Mouse (Mus musculus) layer of hippocampus, postnatal 10 days (tissue): ENCODE data around the gene Car14. TPM values are rescaled to one million over a fixed set of nuclear protein-coding genes. Genes with fewer than 3 reads are reported as not detected.
A peak's percentile ranks its signal among the peaks of the same experiment; 100 is the strongest.
"Not testable (repeated sequence)": the region's sequence is repeated elsewhere in the genome, so short reads cannot be mapped to it uniquely, and the experiment has no call there.

Source experiments
- DNase-seq, 2 experiments: peaks; one replicate each; pipeline ENCODE4 v3.0.0; 2021; ENCODE audit warnings: low spot score in 2 of 2
- total RNA-seq, 2 experiments: library from RNA; stranded (reverse); gene quantifications; 2 replicates each; pipeline ENCODE4 v1.2.3; 2021

Gene Car14
- total RNA-seq, 2 experiments from 2014 or later: 2.5 to 4.4 TPM

DNA sequence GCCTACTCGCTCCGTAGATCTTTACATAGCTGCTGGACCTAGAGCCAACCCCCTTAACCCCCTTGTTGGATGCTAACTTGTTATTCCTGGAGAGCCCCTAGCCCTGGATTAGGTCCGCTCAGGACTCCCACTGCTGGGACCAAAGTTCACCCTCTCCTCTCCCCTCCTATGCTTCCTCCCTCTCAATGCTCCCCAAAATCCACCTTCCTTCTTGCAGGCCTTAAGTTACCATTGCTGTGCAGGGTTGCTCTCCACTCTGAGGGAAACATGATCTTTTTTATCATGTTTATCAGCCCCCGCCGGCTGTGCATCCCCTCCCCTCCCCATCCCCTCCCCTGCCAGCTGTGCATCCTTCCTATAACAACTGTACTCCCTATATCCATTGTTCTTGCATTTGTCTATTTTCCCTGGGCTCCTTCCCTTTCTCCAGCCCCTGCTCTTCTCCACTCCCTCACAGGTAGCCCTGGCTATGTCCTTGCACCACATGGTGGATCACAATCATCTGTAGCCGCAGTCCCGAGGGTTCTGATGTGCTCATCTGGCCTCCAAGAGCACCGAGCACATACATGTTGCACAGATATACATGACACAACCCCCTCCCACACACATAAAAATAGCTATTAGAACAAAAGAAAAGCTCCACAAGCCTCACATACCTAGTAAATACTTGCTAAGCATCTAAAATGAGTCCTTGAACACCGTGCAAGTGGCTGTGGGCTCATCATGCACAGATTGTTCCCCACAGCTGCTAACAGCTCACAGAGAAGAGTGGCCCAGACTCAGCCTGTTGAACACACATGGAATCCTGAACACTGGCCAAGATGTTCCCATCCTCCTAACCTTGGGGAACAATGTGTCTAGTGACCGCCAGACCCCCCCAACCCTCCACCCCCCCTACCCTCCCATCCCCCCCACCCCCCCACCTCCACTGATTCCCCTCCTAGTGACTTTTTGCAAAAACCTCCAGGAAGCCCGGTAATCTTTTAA, 12.1 kb downstream of the Car14 start:
- DNase-seq: peak in 1 of 2 experiments; percentile 11

DNA sequence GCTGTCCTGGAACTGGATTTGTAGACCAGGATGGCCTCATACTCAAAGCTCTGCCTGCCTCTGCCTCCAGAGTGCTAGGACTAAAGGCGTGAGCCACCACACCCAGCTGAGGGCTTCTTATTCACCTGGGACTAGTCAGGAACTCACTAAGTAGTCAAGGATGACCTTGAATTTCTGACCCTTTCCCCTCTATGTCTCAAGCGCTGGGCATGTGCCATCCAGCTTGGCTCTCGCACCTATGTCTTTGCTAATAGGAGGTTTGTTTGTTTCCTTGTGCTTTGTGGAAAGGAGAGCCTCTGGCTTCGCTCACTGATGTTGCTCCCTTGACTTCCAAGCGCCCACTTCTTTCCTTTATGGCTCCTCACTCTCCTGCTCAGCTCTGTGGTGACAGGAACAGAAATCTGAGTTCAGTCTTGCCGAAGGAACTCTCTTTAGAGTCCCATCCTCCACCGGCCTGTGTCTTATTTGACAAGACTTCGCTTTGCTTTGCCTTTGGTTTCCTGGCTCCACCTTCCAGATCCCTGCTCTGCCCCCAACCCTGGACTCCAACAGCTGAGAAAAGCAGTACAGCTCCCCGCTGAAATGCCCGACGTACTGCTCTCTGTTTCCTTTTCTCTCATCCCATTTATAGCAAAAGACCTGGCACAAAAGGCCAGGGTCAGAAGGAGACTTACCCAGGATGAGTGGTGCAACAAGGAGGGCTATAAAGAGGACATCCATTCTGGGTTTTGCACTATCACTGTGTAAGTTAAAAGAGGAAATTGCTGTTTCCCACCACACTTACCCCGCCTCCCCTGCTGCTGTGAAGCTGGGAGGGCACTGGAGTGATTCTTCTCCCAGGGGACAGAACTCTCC, 13.1 kb downstream of the Car14 start, which contains the start of gene BC028528:
Gene BC028528, minus strand, starts transcription at position 795 of the 855 bp plus-strand sequence.
- peak in 1 of 2 experiments; percentile 12 for DNase-seq

DNA sequence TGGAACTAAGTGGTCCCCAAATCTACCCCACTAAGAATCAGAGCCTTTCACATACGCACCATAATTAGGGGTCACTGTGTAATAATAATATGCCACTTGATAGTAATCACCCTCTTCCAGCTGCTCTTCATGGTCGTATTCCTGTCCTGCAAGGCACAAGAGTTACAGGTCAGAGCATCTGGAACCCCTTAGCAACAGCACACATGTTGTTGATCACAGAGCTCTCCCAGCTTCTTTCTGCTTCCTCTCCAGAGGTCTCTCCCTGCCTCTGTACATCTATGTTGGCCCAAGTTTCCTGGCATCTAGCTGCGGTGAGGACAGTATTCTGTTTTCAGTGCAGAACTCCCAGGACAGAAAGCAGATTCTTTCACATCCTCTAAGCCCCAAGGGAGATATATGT, 14.8 kb downstream of the Car14 start:
- no peak for DNase-seq

DNA sequence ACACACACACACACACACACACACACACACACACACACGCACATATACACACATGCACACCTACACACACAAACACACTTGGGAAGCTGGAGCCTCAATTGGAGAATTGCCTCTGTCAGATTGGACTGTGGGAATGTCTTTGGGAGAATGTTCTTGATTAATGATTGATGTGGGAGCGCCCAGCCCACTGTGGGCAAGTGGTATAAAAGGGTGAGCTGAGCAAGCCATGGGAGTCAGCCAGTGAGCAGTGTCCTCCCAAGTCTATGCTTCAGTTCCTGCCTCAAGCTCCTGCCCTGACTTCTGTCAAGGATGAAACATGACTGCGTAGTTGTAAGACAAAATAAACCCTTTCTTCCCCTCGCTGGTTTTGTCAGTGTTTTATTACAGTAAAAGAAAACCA, 16.9 kb downstream of the Car14 start:
- no peak for DNase-seq

DNA sequence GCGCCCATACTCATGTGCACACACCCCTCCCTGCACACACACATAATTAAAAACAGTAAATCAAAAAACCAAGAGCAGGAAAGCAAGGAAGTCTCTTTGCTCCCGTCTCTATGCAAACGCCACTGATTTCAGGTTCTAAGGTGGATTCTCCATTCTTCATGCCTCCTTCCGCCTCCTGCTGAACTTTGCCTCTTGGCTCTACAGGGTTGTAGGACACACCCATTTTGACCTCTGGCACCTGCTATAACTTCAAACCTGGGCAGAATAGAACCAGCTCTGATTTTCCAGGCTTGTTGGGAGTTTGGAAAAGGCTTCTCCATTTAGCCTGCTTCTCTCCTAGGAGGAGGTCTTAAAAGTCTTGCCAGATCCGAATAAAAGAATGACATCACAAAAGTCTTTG, 20.1 kb downstream of the Car14 start:
- DNase-seq: no peak

DNA sequence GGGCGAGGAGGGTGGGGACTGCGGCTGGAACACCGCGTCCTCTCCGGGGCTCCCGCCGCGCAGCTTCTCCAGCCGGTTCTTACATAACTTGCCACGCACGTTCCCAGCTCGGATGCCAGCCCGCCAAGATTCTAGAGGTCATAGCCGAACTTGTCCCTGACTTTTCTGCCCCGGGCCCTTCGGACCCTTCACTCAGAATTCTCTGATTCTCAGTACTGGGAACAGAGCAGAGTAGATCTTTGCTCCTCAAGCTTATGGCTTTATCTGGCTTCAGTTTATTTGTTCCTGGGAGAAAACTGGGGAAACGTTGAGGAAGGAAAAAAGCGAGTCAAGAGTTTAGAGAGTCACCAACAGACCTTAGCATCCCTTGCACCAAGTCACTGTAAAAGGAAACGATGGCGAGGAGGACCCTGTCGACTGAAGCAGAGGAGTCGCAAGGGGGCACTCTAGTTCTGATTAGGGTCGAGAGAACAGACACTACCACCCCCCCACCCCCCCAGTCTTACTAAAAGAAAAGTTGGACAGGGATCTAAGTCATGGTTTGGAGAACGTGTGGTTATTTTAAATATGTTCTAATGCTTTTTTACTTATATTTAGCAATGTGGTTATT, 21.6 kb downstream of the Car14 start:
- peak; percentile 78 to 82 for DNase-seq

DNA sequence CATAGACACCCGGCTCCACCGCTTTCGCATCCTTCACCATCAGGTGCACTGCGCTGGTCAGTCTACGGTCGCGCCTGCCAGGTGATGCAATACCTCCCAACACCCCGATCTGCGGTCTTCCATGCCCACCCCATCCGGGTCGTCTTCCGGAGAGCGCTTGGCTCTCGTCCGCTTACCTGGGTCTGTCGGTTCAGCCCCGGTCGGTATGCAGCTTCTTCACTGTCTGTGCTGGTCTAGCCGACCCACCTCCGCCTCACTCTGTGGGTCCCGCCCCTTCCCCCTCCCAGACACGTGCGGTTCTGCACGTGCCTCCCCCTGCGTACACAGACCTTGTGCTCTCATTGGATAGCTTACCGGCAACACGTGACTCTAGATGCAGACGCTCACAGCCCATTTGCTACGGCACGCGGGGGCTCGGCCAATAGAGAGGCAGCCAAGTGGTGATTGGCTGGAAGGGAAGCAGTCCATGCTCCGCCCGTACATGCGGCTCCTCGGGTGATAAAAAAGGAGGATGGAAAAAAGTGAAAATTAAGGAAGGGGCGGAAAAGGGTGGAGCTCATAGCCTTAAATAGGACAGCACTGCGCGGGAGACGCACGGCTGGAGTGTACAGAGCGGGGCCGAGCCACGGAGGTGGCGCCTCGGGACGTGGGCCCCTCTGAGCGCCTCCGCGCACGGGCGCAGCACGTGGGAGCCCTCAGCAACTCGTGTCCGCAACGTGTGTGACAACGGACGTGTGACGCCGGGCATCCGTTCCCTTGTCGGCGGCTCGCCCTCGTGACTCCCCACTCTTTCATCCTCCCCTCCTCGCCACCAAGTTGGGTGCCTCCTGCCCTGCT, 22.3 kb downstream of the Car14 start, which contains the start of gene Ciart:
Gene Ciart, minus strand, starts transcription at position 273 of the 837 bp plus-strand sequence.
- peak; percentile 93 for DNase-seq

DNA sequence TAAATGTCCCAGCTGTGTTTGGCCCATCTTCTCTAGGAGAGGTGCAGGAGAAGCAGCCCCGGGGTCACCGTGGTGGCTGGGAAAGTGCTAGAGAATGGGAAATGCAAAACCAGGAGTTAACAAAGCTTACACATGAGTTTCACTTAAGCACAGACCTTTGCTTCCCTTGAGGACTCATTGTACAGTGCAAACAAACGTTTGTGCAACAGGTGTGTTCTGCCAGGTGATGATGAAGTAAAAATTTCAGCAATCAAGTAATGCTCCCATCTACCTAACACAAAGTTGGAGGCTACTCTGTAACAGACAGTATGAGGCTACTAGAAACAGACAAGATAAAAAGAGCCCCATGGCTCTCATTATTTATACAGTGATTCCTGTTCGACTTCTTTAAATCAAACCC, 25.4 kb downstream of the Car14 start:
- no peak for DNase-seq

DNA sequence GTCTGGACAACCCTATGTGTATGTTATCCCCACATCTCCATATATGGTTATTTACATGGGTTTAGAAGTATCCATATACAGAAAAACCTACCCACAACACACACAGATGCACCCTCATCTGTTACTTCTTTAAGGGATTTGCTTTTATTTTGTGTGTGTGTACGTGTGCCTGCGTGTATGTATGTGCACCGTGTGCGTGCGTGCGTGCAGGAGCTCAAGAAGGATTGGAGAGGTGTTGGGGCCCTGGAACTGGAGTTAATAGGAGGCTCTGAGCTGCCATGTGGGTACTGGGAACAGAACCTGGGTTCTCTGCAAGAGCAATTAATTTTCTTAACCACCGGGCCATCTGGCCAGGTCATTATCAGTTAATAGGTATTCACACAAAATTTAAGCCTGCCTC, 32.4 kb downstream of the Car14 start:
- DNase-seq: no peak

DNA sequence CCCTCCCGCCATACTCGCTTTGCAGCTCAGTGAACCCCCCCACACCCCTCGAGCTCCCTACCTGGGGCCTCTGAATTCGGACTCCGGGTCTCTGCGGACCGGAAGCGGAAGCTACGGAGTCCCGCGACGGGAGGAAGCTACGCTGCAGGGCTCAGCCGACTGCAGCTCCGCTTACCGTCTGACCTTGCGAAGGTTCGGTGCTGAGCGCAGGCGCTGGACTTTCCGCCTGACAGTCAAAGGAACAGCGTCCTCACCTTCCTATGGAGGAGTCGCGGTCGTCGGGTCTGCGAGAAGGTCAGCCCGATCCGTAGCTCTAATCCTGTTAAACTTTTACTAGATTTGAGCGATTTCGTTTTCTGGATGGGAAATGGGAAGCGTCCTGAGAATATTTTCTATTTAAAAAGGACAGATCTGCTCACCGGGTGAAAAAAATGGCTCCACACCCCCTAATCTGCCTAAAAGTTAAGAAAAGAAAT, 33.1 kb downstream of the Car14 start, which contains the start of gene Mrps21:
Gene Mrps21, minus strand, starts transcription at position 128 of the 476 bp plus-strand sequence.
- peak; percentile 78 to 84 for DNase-seq

DNA sequence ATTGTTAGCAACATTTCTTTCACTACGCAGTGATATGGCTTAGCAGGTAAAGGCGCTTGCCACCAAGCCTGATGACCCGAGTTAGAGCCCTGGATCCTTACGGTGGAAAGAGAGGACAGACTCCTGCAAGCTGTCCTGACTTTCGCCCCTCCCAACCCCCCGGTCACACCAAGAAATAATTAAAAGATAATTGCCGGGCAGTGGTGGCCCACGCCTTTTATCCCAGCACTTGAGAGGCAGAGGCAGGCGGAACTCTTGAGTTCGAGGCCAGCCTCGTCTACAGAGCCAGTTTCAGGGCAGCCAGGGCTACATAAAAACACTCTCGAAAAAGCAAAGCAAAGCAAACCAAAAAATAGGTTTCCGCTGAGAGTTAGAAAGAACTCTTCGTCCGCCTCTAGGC, 33.5 kb downstream of the Car14 start:
- DNase-seq: no peak

DNA sequence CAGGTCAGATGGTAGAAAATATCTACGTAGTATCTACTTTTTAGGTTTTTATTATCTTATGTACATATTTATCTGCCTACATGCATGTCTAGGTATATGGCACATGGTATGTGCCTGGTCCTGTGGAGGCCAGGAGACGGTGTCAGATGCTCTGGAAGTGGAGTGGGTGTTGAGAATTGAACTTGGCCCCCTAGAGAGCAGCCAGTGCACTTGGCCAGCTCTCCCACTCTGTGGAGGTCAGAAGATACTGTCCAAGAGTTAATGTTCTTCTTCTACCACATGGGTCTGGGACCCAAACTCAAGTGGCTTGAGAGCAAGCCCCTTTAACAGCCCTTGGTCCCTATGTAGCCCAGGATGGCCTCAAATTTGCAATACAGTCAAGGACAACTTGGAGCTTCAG, 37.1 kb downstream of the Car14 start:
- DNase-seq: no peak

DNA sequence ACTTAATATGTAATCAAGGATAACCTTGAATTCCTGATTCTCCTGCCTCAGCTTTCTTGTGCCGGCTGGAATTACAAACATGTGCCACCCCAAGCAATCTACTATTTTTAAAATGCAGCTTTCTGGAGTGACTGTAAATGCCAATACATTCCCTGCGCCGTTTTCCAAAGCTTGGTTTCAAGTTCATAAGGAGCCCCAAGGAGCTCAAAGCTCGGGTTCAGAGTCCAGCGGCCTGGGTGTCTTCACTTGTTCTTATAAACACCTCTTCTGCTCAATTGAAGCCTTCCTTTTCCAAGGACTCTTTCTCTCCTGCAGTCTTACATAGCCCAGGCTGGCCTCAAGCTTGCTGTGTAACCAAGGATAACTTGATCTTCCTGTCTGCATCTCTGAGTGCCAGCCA, 38.4 kb downstream of the Car14 start:
- DNase-seq: no peak

DNA sequence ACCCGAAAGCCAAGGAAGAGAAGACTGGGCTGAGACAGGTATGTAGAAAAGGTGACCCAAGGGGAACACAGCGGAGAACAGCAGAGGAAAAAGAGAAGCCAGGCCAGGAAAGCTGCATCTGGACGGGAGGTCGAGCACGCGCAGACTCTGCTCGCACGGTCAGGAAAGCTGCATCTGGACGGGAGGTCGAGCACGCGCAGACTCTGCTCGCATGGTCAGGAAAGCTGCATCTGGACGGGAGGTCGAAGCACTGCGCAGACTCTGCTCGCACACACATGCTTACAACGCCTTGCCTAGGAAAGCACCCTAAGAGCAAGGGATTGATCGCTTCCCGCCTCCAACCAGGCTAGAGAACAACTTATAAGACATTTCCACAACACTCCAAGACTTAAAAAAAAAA, 38.9 kb downstream of the Car14 start:
- DNase-seq: no peak

DNA sequence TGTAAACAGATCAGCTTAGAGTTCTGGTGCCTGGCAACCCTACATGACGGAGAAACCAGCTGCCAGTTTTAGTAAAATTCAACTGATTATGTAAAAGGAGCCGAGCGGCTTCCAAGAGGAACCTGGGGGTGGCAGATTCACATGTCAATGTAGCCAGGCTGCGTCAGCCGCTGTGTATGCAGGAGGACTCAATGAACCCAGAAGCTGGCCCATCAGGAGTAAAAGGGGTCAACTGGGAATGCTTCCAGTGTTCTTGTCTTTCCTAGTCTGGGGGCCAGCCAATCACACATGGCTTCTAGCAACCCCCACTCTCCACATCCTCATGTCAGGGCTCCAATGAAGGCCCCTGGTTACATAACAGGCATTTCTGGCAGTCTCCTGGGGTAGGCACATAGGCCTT, 39.4 kb downstream of the Car14 start:
- DNase-seq: peak; percentile 33 to 44

DNA sequence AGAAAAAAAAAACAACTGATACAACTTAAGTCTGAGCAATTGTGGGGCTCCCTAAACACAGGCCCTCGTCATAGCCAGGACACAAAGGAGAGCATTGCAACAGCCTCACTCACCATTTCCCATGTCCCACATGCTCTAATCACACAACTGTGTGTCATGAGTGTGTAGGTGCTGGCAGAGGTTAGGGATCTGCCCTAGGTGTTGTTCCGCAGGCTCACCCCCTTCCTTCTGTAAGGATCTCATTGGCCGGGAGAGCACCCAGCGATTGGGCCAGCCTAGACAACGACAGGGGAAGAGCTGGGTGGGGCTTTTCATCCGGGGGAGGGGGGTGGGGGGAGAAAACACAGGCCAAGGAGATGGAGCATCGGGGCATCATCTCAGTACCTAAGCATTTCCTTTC, 40.9 kb downstream of the Car14 start:
- DNase-seq: no peak

DNA sequence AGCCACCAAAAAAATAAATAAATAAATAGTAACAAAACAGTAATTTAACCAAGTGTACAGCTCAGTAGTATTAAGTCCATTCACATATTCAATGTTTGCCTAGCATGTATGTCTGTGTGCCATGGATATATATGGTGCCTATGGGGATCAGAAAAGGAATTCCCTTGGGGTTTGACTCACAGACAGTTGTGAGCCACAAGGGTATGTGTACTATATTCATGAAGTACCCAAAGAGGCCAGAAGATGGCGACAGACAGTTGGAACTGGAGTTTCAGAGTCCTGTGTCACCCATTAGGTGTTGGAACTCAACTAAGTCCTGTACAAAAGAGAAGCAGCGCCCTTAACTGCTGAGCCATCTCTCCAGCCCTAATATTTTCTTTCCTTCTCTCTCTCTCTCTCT, 42.7 kb downstream of the Car14 start:
- peak; percentile 72 to 77 for DNase-seq

DNA sequence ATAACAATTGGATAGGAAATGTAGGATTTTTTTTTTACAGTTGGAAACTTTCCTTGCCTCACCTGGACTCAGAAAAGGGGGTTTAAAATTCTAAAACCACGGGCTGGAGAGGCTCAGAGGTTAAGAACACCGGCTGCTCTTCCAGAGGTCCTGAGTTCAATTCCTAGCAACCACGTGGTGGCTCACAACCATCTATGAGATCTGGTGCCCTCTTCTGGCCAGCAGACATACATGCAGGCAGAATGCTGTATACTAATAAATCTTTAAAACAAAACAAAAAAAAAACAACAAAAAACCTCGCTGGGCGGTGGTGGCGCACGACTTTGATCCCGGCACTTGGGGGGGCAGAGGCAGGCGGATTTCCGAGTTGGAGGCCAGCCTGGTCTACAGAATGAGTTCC, 43.3 kb downstream of the Car14 start:
- DNase-seq: no peak

DNA sequence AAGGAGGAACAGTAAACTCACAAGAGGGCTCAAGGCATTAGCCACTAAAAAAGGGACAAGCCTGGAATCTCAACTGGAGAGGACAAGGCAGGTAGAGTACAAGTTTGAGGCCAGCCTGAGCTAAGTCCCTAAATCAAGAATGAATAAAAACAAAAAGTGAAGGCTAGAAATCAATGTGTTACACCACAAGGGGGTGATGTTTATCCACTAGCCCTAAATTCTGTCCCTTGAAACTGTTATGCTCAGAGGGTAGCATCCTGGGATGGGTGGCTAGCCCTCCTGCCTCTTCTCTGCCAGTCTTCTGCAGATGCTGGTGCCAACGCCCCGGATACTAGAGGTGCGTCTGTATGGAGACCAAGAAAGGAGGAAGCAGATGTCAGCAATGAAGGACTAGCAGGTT, 44.2 kb downstream of the Car14 start:
- no peak for DNase-seq

DNA sequence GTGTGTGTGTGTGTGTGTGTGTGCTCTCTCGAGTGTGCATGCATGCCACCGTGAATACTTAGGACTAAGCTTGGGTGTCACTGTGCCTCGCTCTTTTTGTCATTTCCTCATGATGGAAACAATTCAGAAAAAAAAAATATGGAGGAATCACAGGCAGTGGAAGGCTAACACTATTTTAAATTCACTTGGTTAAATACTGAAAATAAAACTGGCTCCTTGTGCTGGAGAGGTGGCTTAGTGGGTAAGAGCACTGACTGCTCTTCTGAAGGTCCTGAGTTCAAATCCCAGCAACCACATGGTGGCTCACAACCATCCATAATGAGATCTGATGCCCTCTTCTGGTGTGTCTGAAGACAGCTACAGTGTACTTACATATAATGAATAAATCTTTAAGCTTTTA, 46.2 kb downstream of the Car14 start:
- not testable (repeated sequence) for DNase-seq
